Mouse (Mus musculus): Measurements from ENCODE around the gene Esr1. TPM values are rescaled to one million over a fixed set of nuclear protein-coding genes. Genes with fewer than 3 reads are reported as not detected.
A peak's percentile ranks its signal among the peaks of the same experiment; 100 is the strongest.
"Not testable (repeated sequence)": the region's sequence is repeated elsewhere in the genome, so short reads cannot be mapped to it uniquely, and the experiment has no call there.

The Esr1 gene
- polyA plus RNA-seq, 1 experiment: 1.6 TPM

GRCm38 (mm10) chr10:4671876-4672275 is 60.5 kb downstream of the Esr1 start:
- H3K27ac ChIP-seq (ENCODE audit: insufficient read depth, low read length): no peak overlapping the region
- H3K4me1 ChIP-seq (ENCODE audit: control insufficient read depth, insufficient read depth, low read length): 0 out of 2 replicates have a peak, but pooled peaks cover 2% of the 10 kb centered on the region
- no peak overlapping the region for H3K4me3 ChIP-seq (ENCODE audit: insufficient read depth, low read length)
- TF ChIP-seq CTCF (IDR thresholded peaks at IDR 0.05; ENCODE audit: borderline replicate concordance, insufficient read depth, low read length) (no peak), POLR2A (IDR thresholded peaks at IDR 0.05; ENCODE audit: low read depth, low read length) (no peak)

- Histone ChIP-seq H3K27ac (ENCODE audit: insufficient read depth, low read length) (no peak overlapping the region), H3K4me1 (ENCODE audit: control insufficient read depth, insufficient read depth, low read length) (0 out of 2 replicates have a peak, but pooled peaks cover 2% of the 10 kb centered on the region), H3K4me3 (ENCODE audit: insufficient read depth, low read length) (no peak overlapping the region)
- TF ChIP-seq CTCF (IDR thresholded peaks at IDR 0.05; ENCODE audit: borderline replicate concordance, insufficient read depth, low read length): no peak
- no peak for TF ChIP-seq POLR2A (IDR thresholded peaks at IDR 0.05; ENCODE audit: low read depth, low read length)
These were observed 62.0 kb downstream of the Esr1 start for GRCm38 (mm10) chr10:4673311-4673816.

- not testable (repeated sequence) for H3K4me1 ChIP-seq (ENCODE audit: control insufficient read depth, insufficient read depth, low read length); H3K27ac ChIP-seq (ENCODE audit: insufficient read depth, low read length); H3K4me3 ChIP-seq (ENCODE audit: insufficient read depth, low read length)
These were observed 63.7 kb downstream of the Esr1 start for GRCm38 (mm10) chr10:4674983-4675592.

GRCm38 (mm10) chr10:4683106-4683505 is 71.7 kb downstream of the Esr1 start:
- no peaks in the 10 kb centered on the region for H3K4me1 ChIP-seq (ENCODE audit: control insufficient read depth, insufficient read depth, low read length)
- no peak for TF ChIP-seq POLR2A (IDR thresholded peaks at IDR 0.05; ENCODE audit: low read depth, low read length)
- TF ChIP-seq CTCF (IDR thresholded peaks at IDR 0.05; ENCODE audit: borderline replicate concordance, insufficient read depth, low read length): no peak
- H3K27ac ChIP-seq (ENCODE audit: insufficient read depth, low read length): no peak overlapping the region
- H3K4me3 ChIP-seq (ENCODE audit: insufficient read depth, low read length): no peak overlapping the region

- Histone ChIP-seq H3K4me3 (ENCODE audit: insufficient read depth, low read length) (no peak overlapping the region), H3K4me1 (ENCODE audit: control insufficient read depth, insufficient read depth, low read length) (no peaks in the 10 kb centered on the region), H3K27ac (ENCODE audit: insufficient read depth, low read length) (no peak overlapping the region)
- TF ChIP-seq CTCF (IDR thresholded peaks at IDR 0.05; ENCODE audit: borderline replicate concordance, insufficient read depth, low read length) (no peak), POLR2A (IDR thresholded peaks at IDR 0.05; ENCODE audit: low read depth, low read length) (no peak)
These were observed 72.4 kb downstream of the Esr1 start for GRCm38 (mm10) chr10:4683711-4684265.

GRCm38 (mm10) chr10:4694336-4694865 is 83.0 kb downstream of the Esr1 start:
- TF ChIP-seq POLR2A (IDR thresholded peaks at IDR 0.05; ENCODE audit: low read depth, low read length) (no peak), CTCF (IDR thresholded peaks at IDR 0.05; ENCODE audit: borderline replicate concordance, insufficient read depth, low read length) (no peak)
- H3K4me3 ChIP-seq (ENCODE audit: insufficient read depth, low read length): no peak overlapping the region
- H3K4me1 ChIP-seq (ENCODE audit: control insufficient read depth, insufficient read depth, low read length): no peaks in the 10 kb centered on the region
- no peak overlapping the region for H3K27ac ChIP-seq (ENCODE audit: insufficient read depth, low read length)

- no peak for TF ChIP-seq POLR2A (IDR thresholded peaks at IDR 0.05; ENCODE audit: low read depth, low read length)
- no peak for TF ChIP-seq CTCF (IDR thresholded peaks at IDR 0.05; ENCODE audit: borderline replicate concordance, insufficient read depth, low read length)
- H3K27ac ChIP-seq (ENCODE audit: insufficient read depth, low read length): no peak overlapping the region
- H3K4me1 ChIP-seq (ENCODE audit: control insufficient read depth, insufficient read depth, low read length): 0 out of 2 replicates have a peak, but pooled peaks cover 2% of the 10 kb centered on the region
- peak overlapping the region; percentile 9; the same call in 1 of the 2 replicates for H3K4me3 ChIP-seq (ENCODE audit: insufficient read depth, low read length)
These were observed 98.5 kb downstream of the Esr1 start for GRCm38 (mm10) chr10:4709915-4710314.

GRCm38 (mm10) chr10:4711434-4711833 is 100.0 kb downstream of the Esr1 start:
- Histone ChIP-seq H3K4me1 (ENCODE audit: control insufficient read depth, insufficient read depth, low read length) (0 out of 2 replicates have a peak, but pooled peaks cover 2% of the 10 kb centered on the region), H3K4me3 (ENCODE audit: insufficient read depth, low read length) (no peak overlapping the region), H3K27ac (ENCODE audit: insufficient read depth, low read length) (no peak overlapping the region)
- no peak for TF ChIP-seq CTCF (IDR thresholded peaks at IDR 0.05; ENCODE audit: borderline replicate concordance, insufficient read depth, low read length)
- no peak for TF ChIP-seq POLR2A (IDR thresholded peaks at IDR 0.05; ENCODE audit: low read depth, low read length)

- TF ChIP-seq POLR2A (IDR thresholded peaks at IDR 0.05; ENCODE audit: low read depth, low read length): no peak
- no peak for TF ChIP-seq CTCF (IDR thresholded peaks at IDR 0.05; ENCODE audit: borderline replicate concordance, insufficient read depth, low read length)
- Histone ChIP-seq H3K4me3 (ENCODE audit: insufficient read depth, low read length) (peak overlapping the region; percentile 38), H3K4me1 (ENCODE audit: control insufficient read depth, insufficient read depth, low read length) (0 out of 2 replicates have a peak, but pooled peaks cover 2% of the 10 kb centered on the region), H3K27ac (ENCODE audit: insufficient read depth, low read length) (no peak overlapping the region)
These were observed 100.9 kb downstream of the Esr1 start for GRCm38 (mm10) chr10:4712061-4712908.

Measured in embryonic fibroblast, embryonic 13.5 days (primary cell).